Mouse (Mus musculus): Measurements from ENCODE around the gene Psma7.

DNA sequence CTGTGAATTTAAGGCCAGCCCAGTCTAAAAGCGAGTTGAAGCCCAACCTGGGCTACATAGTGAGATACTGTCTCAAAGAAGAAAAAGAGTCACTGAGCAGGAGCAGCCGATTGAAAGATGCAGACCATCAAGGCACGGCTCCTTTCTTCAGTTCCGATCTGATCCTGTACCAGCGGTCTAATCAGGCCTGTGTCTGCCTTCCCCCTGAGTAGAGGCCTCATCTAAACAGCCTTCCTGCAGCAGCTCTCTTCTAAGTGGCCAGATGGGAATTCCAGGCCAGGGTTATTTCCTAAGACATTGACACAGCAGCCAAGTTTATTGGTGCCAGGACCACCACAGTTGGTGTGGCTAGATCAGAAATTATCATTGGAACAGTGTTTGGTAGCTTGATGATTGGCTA is 49.2 kb downstream of the Psma7 start:
- TF ChIP-seq CTCF (IDR thresholded peaks at IDR 0.05; ENCODE audit: control insufficient read depth, insufficient read depth, insufficient replicate concordance, low read depth, low read length): no peak
- no peak for TF ChIP-seq POLR2A (IDR thresholded peaks at IDR 0.05; ENCODE audit: control insufficient read depth, low read depth, low read length)
